Mouse (Mus musculus) embryonic facial prominence, embryonic 10.5 days (tissue): ENCODE measurements around the gene Gm47969. TPM values are rescaled to one million over a fixed set of nuclear protein-coding genes. Genes with fewer than 3 reads are reported as not detected.

Experiments
- DNase-seq: peaks from one replicate; pipeline ENCODE4 v3.0.0-alpha.2; 2017; ENCODE audit warnings: low spot score
- H3K27ac ChIP-seq: fragments of 300-500 bp; sonication (generic); replicated peaks from 2 replicates; pipeline ENCODE4 v1.5.1; 2016; ENCODE audit warnings: mild to moderate bottlenecking
- H3K27me3 ChIP-seq: fragments of 300-500 bp; sonication (generic); replicated peaks from 2 replicates; pipeline ENCODE4 v1.6.1; 2016; ENCODE audit warnings: low read depth, mild to moderate bottlenecking; ENCODE audit not compliant: poor library complexity, severe bottlenecking
- H3K36me3 ChIP-seq: fragments of 300-500 bp; sonication (generic); replicated peaks from 2 replicates; pipeline ENCODE4 v1.6.1; 2016; ENCODE audit warnings: mild to moderate bottlenecking, moderate library complexity
- H3K4me1 ChIP-seq: fragments of 300-500 bp; sonication (generic); 2 replicates; pipeline ENCODE4 v1.6.1; 2016
- H3K4me3 ChIP-seq: fragments of 300-500 bp; sonication (generic); 2 replicates; pipeline ENCODE4 v1.5.1; 2016; ENCODE audit warnings: mild to moderate bottlenecking, moderate library complexity
- H3K9me3 ChIP-seq: fragments of 300-500 bp; sonication (generic); 2 replicates; pipeline ENCODE4 v1.6.1; 2016; ENCODE audit warnings: mild to moderate bottlenecking
- WGBS: fragments of 180-500 bp; shearing (Covaris S2); methylation state at CpG from one replicate; pipeline ENCODE4 v1.1.7; 2016; 5-methylcytosine and 5-hydroxymethylcytosine counted together
- polyA plus RNA-seq: library from polyadenylated mRNA; unstranded; fragments of >200 nt; fragmentation: Nextera tagmentation; extraction: Ambion mirVana; gene quantifications from 2 replicates; pipeline ENCODE4 v1.2.1, GENCODE M21; 2016

Gm47969 gene
- polyA plus RNA-seq, 1 experiment from 2014 or later = not detected

DNA sequence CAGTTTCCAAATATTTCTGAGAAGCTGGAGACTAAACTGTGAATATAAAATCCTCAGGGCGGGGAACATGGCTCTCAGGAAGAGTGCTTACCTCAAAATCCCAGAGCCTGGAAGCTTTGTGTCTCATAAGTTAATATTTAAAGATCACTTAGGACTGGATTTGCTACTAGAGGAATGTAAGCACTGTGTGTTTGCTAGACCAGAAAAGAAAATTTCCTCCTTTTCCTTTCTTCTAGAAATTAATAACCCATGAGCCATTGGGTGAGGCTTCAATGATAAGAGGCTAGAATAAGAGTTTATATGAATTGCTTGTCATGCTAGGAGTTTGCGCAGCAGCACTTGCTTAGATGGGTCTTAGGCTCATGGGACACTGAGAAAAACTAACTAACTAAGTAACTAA, 40.1 kb downstream of the Gm47969 start:
- 86% methylated on average over 2 of the region's 2 CpGs for WGBS
- H3K9me3 ChIP-seq = no peaks in the 10 kb centered on the region
- no peak overlapping the region for H3K27ac ChIP-seq
- H3K36me3 ChIP-seq = no peaks in the 10 kb centered on the region
- H3K4me1 ChIP-seq = no peaks in the 10 kb centered on the region
- H3K4me3 ChIP-seq = no peak overlapping the region
- no peak for DNase-seq
- no peaks in the 10 kb centered on the region for H3K27me3 ChIP-seq

DNA sequence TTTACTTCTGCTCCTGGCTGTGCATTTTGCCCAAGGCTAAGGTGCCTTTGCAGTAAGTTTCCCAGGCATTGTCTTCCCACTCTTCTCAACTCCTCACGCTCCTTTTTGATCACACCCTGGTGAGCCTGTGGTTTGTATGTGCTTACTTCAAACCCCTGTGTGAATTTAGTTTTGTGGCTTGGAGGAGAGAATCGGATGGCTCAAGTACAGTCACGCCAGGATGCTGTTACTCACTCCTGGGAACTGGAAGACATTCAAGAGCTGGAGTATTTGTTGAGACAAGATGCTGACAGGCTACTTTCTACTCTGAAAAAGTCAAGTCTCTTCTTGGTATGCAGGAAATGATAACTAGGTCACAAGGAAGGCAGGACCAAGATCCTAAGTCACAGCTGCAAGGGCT, 46.5 kb downstream of the Gm47969 start:
- 63% methylated on average over 3 of the region's 3 CpGs for WGBS
- no peak overlapping the region for H3K4me3 ChIP-seq
- no peaks in the 10 kb centered on the region for H3K4me1 ChIP-seq
- DNase-seq = no peak
- H3K36me3 ChIP-seq = no peaks in the 10 kb centered on the region
- H3K27ac ChIP-seq = no peak overlapping the region
- H3K9me3 ChIP-seq = no peaks in the 10 kb centered on the region
- H3K27me3 ChIP-seq = no peaks in the 10 kb centered on the region

Other genes starting within 250 kb of the Gm47969 start
- gene Agfg1, start 205.4 kb upstream of the Gm47969 start, polyA plus RNA-seq = 32.3 and 35.4 TPM in 2 replicates
- gene A030005L19Rik, start 131.6 kb upstream of the Gm47969 start, polyA plus RNA-seq = 0.25 TPM in 1 of 2 replicates, not detected in the other
- gene A030014E15Rik, start 120.0 kb upstream of the Gm47969 start, polyA plus RNA-seq = not detected in 2 replicates
- gene Gm6217, start 113.5 kb upstream of the Gm47969 start, polyA plus RNA-seq = not detected in 2 replicates
- gene A030003K21Rik, start 101.5 kb upstream of the Gm47969 start, polyA plus RNA-seq = not detected in 2 replicates
- not detected in 2 replicates for gene Gm7544, start 88.9 kb upstream of the Gm47969 start, polyA plus RNA-seq
- not detected in 2 replicates for gene Gm47955, start 84.6 kb upstream of the Gm47969 start, polyA plus RNA-seq
- gene Gm47959, start 44.4 kb upstream of the Gm47969 start, polyA plus RNA-seq = not detected in 2 replicates
- gene Slc19a3, start 6.5 kb upstream of the Gm47969 start, polyA plus RNA-seq = 0.25 and 0.30 TPM in 2 replicates
- not detected in 2 replicates for gene Krtap28-10, start 2.5 kb upstream of the Gm47969 start, polyA plus RNA-seq
- not detected in 2 replicates for gene A030005K14Rik, start 14.4 kb downstream of the Gm47969 start, polyA plus RNA-seq
- gene Krtap28-13, start 16.0 kb downstream of the Gm47969 start, polyA plus RNA-seq = not detected in 2 replicates
- gene Ccl20, start 71.8 kb downstream of the Gm47969 start, polyA plus RNA-seq = not detected in 2 replicates
- 0.18 TPM in 1 of 2 replicates, not detected in the other for gene Daw1, start 114.8 kb downstream of the Gm47969 start, polyA plus RNA-seq